Mouse (Mus musculus) intestine, embryonic 14.5 days (tissue): ENCODE measurements around the gene Ero1lb. TPM values are rescaled to one million over a fixed set of nuclear protein-coding genes. Genes with fewer than 3 reads are reported as not detected.
"Not testable (repeated sequence)": the region's sequence is repeated elsewhere in the genome, so short reads cannot be mapped to it uniquely, and the experiment has no call there.

Experiments used
- ATAC-seq: fragments of 200-750 bp; cut with Nextera tagmentation; replicated peaks from 2 replicates; pipeline ENCODE4 v1.8.0; 2017; ENCODE audit warnings: low read depth, moderate number of reproducible peaks, moderate TSS enrichment, moderate library complexity; ENCODE audit not compliant: low FRiP score, low TSS enrichment
- DNase-seq: peaks from one replicate; pipeline ENCODE4 v3.0.0-alpha.2; 2018; ENCODE audit warnings: low spot score
- H3K27ac ChIP-seq: fragments of 300-500 bp; sonication (generic); 2 replicates; pipeline ENCODE4 v1.5.1; 2014; ENCODE audit warnings: low read depth, mild to moderate bottlenecking, control low read depth
- H3K27me3 ChIP-seq: fragments of 300-500 bp; sonication (generic); replicated peaks from 2 replicates; pipeline ENCODE4 v1.6.1; 2014; ENCODE audit warnings: low read length, control low read depth; ENCODE audit not compliant: control insufficient read depth, insufficient read depth
- H3K36me3 ChIP-seq: fragments of 300-500 bp; sonication (generic); 2 replicates; pipeline ENCODE4 v1.6.1; 2014; ENCODE audit warnings: low read length, control low read depth; ENCODE audit not compliant: control insufficient read depth, insufficient read depth
- H3K4me1 ChIP-seq: fragments of 300-500 bp; sonication (generic); replicated peaks from 2 replicates; pipeline ENCODE4 v1.6.1; 2014; ENCODE audit warnings: low read length, control low read depth, mixed read lengths; ENCODE audit not compliant: control insufficient read depth, insufficient read depth
- H3K4me2 ChIP-seq: fragments of 300-500 bp; sonication (generic); 2 replicates; pipeline ENCODE4 v1.6.1; 2014; ENCODE audit warnings: low read length
- H3K4me3 ChIP-seq: fragments of 300-500 bp; sonication (generic); 2 replicates; pipeline ENCODE4 v1.5.1; 2014; ENCODE audit warnings: low read depth, low read length, control low read depth, mixed read lengths
- H3K9ac ChIP-seq: fragments of 300-500 bp; sonication (generic); 2 replicates; pipeline ENCODE4 v1.6.1; 2014; ENCODE audit warnings: mild to moderate bottlenecking, low read length
- H3K9me3 ChIP-seq: fragments of 300-500 bp; sonication (generic); 2 replicates; pipeline ENCODE4 v1.6.1; 2016; ENCODE audit warnings: low read length, control low read depth; ENCODE audit not compliant: control insufficient read depth
- WGBS: fragments of 180-500 bp; shearing (Covaris S2); extraction: QIAGEN DNeasy Blood & Tissue Kit; methylation state at CpG from one replicate; pipeline ENCODE4 v1.1.7; 2014; 5-methylcytosine and 5-hydroxymethylcytosine counted together
- polyA plus RNA-seq: library from polyadenylated mRNA; unstranded; fragments of >200 nt; fragmentation: Nextera tagmentation; extraction: Ambion mirVana; gene quantifications from 2 replicates; pipeline ENCODE4 v1.2.1, GENCODE M21; 2014

The Ero1lb gene
- polyA plus RNA-seq, 1 experiment from 2014 or later, result 6.7 TPM

DNA sequence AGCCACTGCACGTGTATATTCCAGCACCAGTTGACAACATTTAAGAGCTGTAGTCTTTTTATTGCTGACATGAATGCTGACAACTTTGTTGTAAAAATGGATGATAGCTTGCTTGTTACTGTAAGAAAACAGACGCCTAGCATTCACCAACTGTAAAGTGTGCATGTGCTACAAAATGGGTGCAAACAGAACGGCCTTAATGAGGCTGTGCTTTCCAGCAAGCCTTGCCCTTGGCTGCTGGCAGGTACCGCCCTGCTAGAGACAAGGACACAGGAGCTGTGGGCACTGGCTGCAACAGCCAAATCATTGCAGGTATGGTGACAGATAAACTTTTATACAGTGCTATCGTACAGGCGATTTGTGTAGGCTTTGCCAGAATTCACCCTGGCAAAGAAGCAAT is 48.4 kb downstream of the Ero1lb start:
- not testable (repeated sequence) for H3K9me3 ChIP-seq, H3K4me1 ChIP-seq, DNase-seq, H3K36me3 ChIP-seq, H3K4me3 ChIP-seq, ATAC-seq, H3K9ac ChIP-seq, H3K4me2 ChIP-seq, H3K27ac ChIP-seq, H3K27me3 ChIP-seq
- 89% methylated on average over 5 of the region's 6 CpGs for WGBS

DNA sequence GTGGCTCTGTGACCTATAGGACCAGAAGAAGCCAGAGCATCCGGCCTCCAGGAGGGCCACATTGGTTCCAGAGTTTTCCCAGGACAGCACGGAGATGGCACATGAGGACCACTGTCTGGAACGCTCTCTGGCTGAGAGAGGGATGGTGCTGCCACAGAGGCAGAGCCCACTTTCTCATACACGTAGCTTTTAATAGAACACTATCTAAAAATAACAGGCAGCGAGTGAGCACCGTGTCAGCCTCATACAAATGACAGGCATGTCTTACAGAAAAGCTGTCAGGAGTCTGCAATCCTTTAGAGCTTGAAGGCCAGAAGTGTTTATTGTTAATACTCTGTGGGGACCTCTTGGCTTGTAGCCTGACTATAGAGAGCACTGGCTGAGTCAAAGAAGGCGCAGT is 48.9 kb downstream of the Ero1lb start:
- H3K4me3 ChIP-seq, H3K9ac ChIP-seq, ATAC-seq, H3K4me1 ChIP-seq, H3K9me3 ChIP-seq, H3K27me3 ChIP-seq, DNase-seq, H3K4me2 ChIP-seq, H3K36me3 ChIP-seq, H3K27ac ChIP-seq: not testable (repeated sequence)
- WGBS, result 82% methylated on average over 7 of the region's 7 CpGs

DNA sequence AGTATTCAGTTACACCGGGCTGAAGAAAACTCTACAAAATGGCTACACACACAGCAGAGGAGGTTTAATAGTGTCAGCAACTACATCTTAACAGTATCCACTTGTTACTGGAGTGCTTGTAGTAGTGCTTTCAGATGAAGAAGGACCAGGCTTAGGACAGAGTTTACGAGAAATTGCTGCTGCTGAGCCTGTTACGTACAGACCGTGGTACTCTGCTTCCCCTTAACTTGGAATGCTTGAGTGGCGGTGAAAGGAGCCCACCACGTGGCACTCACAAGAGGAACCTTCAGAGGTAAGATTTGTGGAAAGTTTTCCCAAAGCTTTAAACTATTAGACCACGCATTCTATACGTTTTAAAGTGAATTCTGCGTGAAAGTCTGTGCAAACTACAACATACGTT is 49.3 kb downstream of the Ero1lb start:
- H3K36me3 ChIP-seq, H3K4me2 ChIP-seq, ATAC-seq, H3K9ac ChIP-seq, H3K4me1 ChIP-seq, H3K27ac ChIP-seq, H3K9me3 ChIP-seq, DNase-seq, H3K27me3 ChIP-seq, H3K4me3 ChIP-seq: not testable (repeated sequence)
- 94% methylated on average over 10 of the region's 10 CpGs for WGBS

DNA sequence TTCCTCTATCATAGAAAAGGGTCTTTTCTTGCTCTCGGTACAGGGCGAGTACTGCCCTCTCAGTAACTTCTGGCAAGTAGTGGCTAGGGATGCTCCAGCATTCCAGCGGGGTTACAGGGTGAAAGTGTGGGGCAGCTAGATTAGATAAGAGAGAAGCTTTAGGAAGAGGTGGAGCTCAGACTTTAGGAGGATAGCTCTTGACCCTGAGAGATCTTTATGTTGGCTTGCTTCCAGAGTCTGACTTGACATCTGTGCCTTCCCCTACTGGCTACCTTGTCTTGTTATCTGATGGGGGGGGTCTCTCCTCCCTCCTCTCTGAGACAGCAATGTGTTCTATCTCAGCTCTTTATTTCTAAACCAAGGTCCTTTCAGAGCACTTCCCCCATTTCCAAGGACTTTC is 50.8 kb downstream of the Ero1lb start:
- not testable (repeated sequence) for H3K27me3 ChIP-seq, H3K4me3 ChIP-seq, H3K9ac ChIP-seq, DNase-seq, H3K9me3 ChIP-seq, H3K4me2 ChIP-seq, H3K4me1 ChIP-seq, ATAC-seq, H3K27ac ChIP-seq, H3K36me3 ChIP-seq
- 63% methylated on average over 3 of the region's 3 CpGs for WGBS

DNA sequence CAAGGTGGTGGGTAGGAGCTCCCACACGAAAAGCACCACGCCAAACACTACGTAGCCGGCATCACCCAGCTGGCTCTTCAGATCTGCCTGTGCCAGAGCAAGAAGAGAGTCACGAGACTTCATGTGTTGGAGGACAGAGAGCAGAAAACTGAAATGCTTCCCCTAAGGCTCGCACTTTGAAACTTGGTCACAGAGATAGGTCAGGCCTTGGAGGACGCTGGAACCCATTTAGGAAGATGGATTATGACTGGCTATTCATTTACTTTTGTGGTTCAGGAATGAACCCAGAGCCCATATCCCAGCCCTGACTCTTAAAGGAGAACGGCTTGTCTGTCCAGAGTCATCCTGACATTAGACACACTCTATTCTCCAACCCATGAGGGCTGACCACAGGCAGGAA is 54.1 kb downstream of the Ero1lb start:
- DNase-seq, ATAC-seq, H3K4me1 ChIP-seq, H3K9ac ChIP-seq, H3K27me3 ChIP-seq, H3K9me3 ChIP-seq, H3K27ac ChIP-seq, H3K4me2 ChIP-seq, H3K36me3 ChIP-seq, H3K4me3 ChIP-seq: not testable (repeated sequence)
- WGBS, result 87% methylated on average over 8 of the region's 8 CpGs

DNA sequence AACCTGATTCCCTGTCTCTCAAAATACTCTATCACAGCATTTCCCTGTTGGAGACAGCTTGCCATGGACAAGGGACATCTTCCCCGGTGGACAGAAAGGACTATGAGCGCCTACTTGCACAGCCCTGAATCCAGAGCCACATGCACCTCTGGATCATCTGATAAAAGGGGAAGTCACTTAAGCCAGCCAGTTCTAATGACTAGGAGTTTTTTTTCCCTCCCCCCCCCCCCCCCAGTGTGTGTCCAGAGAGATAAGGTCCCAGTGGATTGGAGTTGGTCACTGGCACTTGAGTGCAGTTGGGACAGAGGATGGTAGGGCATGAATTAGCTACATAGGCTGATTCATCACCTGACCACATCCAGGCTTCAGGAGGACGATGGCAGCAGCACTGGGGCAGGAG is 60.4 kb downstream of the Ero1lb start:
- H3K9me3 ChIP-seq, DNase-seq, H3K36me3 ChIP-seq, H3K9ac ChIP-seq, H3K4me3 ChIP-seq, H3K27me3 ChIP-seq, H3K4me1 ChIP-seq, H3K4me2 ChIP-seq, H3K27ac ChIP-seq, ATAC-seq: not testable (repeated sequence)
- WGBS, result 95% methylated on average over 3 of the region's 3 CpGs

DNA sequence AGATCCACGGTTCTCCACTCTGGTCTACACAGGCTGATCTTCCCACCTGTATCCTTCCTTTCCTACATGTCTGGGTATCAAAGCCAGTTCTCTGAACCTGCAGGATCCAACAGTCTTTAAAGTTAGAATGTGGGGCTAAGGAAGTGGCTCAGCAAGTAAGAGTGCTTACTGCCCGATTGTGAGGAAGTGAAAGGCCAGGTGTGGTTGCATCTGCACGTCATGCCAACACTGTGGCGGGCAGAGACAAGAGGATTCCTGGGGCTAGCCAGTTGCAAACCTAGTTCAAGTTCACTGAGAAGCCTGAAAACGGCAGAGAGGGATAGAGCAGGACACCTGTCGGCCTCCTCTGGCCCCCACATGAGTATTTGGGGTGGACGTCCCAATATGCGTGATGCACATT is 62.1 kb downstream of the Ero1lb start:
- ATAC-seq, H3K36me3 ChIP-seq, H3K9ac ChIP-seq, H3K27me3 ChIP-seq, H3K4me1 ChIP-seq, H3K4me2 ChIP-seq, H3K27ac ChIP-seq, H3K4me3 ChIP-seq, H3K9me3 ChIP-seq, DNase-seq: not testable (repeated sequence)
- 90% methylated on average over 8 of the region's 8 CpGs for WGBS

DNA sequence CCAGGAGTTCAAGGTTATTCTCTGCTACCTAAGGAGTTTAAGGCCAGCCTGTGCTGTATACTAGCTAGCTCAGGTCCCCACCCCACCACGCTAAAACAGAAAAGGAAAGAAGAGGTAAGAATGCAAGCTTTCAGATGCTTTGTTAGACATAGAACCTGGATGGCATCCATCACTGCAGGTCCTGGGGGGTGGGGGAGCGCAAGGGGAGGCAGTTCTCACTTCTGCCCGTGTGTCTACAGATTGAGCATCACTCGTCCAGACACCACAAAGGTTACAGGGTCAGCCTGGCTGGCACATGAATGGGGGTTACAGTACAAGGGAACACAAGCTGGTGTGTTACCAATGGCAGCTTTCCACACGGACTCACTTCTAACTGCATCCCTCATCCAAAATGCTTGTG is 62.5 kb downstream of the Ero1lb start:
- H3K27ac ChIP-seq, H3K4me1 ChIP-seq, H3K4me3 ChIP-seq, DNase-seq, H3K4me2 ChIP-seq, H3K36me3 ChIP-seq, H3K9ac ChIP-seq, H3K9me3 ChIP-seq, H3K27me3 ChIP-seq, ATAC-seq: not testable (repeated sequence)
- WGBS, result 81% methylated on average over 5 of the region's 5 CpGs

DNA sequence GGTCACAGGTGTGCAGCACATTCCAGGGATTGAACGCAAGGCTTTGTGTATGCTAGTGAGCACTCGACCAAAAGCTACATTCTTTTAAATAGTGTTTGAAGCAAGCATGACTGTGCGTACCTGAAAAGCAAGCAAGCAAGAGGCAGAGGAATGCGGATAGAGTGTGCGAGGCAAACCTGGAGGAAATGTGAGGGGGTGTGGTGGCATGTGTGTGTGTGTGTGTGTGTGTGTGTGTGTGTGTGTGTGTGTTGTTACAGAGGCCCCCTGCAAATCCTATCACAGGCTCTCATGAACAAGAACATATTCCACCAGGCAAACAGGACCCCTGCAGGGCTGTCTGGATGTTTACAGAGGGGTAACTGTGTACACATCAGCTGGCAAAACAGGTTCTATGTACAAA is 64.6 kb downstream of the Ero1lb start:
- H3K4me2 ChIP-seq, DNase-seq, H3K27me3 ChIP-seq, H3K9me3 ChIP-seq, H3K4me1 ChIP-seq, H3K36me3 ChIP-seq, H3K9ac ChIP-seq, ATAC-seq, H3K27ac ChIP-seq, H3K4me3 ChIP-seq: not testable (repeated sequence)
- WGBS, result 74% methylated on average over 5 of the region's 5 CpGs
